Mouse (Mus musculus): ENCODE data around the gene Sec14l2.
"Not testable (repeated sequence)": the region's sequence is repeated elsewhere in the genome, so short reads cannot be mapped to it uniquely, and the experiment has no call there.

Sec14l2 gene

GRCm38 (mm10) chr11:4133450-4133849 is 10.2 kb upstream of the Sec14l2 start:
- no peak for DNase-seq (ENCODE audit: low spot score)

GRCm38 (mm10) chr11:4128461-4128860 is 5.2 kb upstream of the Sec14l2 start:
- DNase-seq (ENCODE audit: low spot score): not testable (repeated sequence)

GRCm38 (mm10) chr11:4127059-4127458 is 3.8 kb upstream of the Sec14l2 start:
- DNase-seq (ENCODE audit: low spot score): no peak

- DNase-seq (ENCODE audit: low spot score): no peak
Observed at GRCm38 (mm10) chr11:4123922-4124321, 707 bp upstream of the Sec14l2 start.

GRCm38 (mm10) chr11:4122226-4122625 is 989 bp downstream of the Sec14l2 start:
- no peak for DNase-seq (ENCODE audit: low spot score)

GRCm38 (mm10) chr11:4121691-4122090 is 1.5 kb downstream of the Sec14l2 start:
- DNase-seq (ENCODE audit: low spot score): no peak

- DNase-seq (ENCODE audit: low spot score): no peak
Observed at GRCm38 (mm10) chr11:4119635-4120034, 3.6 kb downstream of the Sec14l2 start.

- DNase-seq (ENCODE audit: low spot score): peak; percentile 82
Observed at GRCm38 (mm10) chr11:4118081-4118921, 4.9 kb downstream of the Sec14l2 start.

- peak; percentile 69 for DNase-seq (ENCODE audit: low spot score)
Observed at GRCm38 (mm10) chr11:4117372-4118071, 5.7 kb downstream of the Sec14l2 start.

GRCm38 (mm10) chr11:4116458-4117141 is 6.6 kb downstream of the Sec14l2 start:
- DNase-seq (ENCODE audit: low spot score): no peak

- no peak for DNase-seq (ENCODE audit: low spot score)
Observed at GRCm38 (mm10) chr11:4115407-4115806, 7.8 kb downstream of the Sec14l2 start.

GRCm38 (mm10) chr11:4114541-4114940 is 8.7 kb downstream of the Sec14l2 start:
- not testable (repeated sequence) for DNase-seq (ENCODE audit: low spot score)

- no peak for DNase-seq (ENCODE audit: low spot score)
Observed at GRCm38 (mm10) chr11:4113970-4114369, 9.2 kb downstream of the Sec14l2 start.

- DNase-seq (ENCODE audit: low spot score): no peak
Observed at GRCm38 (mm10) chr11:4113496-4113895, 9.7 kb downstream of the Sec14l2 start.

GRCm38 (mm10) chr11:4112861-4113260 is 10.4 kb downstream of the Sec14l2 start:
- DNase-seq (ENCODE audit: low spot score): no peak

- no peak for DNase-seq (ENCODE audit: low spot score)
Observed at GRCm38 (mm10) chr11:4112033-4112432, 11.2 kb downstream of the Sec14l2 start.

GRCm38 (mm10) chr11:4108691-4109090 is 14.5 kb downstream of the Sec14l2 start:
- DNase-seq (ENCODE audit: low spot score): no peak

GRCm38 (mm10) chr11:4107901-4108300 is 15.3 kb downstream of the Sec14l2 start:
- DNase-seq (ENCODE audit: low spot score): not testable (repeated sequence)

- no peak for DNase-seq (ENCODE audit: low spot score)
Observed at GRCm38 (mm10) chr11:4105444-4105843, 17.8 kb downstream of the Sec14l2 start.

- DNase-seq (ENCODE audit: low spot score): no peak
Observed at GRCm38 (mm10) chr11:4104989-4105388, 18.2 kb downstream of the Sec14l2 start.

- no peak for DNase-seq (ENCODE audit: low spot score)
Observed at GRCm38 (mm10) chr11:4103522-4103921, 19.7 kb downstream of the Sec14l2 start.

GRCm38 (mm10) chr11:4101851-4102250 is 21.4 kb downstream of the Sec14l2 start:
- DNase-seq (ENCODE audit: low spot score): no peak

- DNase-seq (ENCODE audit: low spot score): no peak
Observed at GRCm38 (mm10) chr11:4099447-4099846, 23.8 kb downstream of the Sec14l2 start.
